Mouse (Mus musculus): ENCODE data around the gene Ntn3.
A peak's percentile ranks its signal among the peaks of the same experiment; 100 is the strongest.

Ntn3 gene

DNA sequence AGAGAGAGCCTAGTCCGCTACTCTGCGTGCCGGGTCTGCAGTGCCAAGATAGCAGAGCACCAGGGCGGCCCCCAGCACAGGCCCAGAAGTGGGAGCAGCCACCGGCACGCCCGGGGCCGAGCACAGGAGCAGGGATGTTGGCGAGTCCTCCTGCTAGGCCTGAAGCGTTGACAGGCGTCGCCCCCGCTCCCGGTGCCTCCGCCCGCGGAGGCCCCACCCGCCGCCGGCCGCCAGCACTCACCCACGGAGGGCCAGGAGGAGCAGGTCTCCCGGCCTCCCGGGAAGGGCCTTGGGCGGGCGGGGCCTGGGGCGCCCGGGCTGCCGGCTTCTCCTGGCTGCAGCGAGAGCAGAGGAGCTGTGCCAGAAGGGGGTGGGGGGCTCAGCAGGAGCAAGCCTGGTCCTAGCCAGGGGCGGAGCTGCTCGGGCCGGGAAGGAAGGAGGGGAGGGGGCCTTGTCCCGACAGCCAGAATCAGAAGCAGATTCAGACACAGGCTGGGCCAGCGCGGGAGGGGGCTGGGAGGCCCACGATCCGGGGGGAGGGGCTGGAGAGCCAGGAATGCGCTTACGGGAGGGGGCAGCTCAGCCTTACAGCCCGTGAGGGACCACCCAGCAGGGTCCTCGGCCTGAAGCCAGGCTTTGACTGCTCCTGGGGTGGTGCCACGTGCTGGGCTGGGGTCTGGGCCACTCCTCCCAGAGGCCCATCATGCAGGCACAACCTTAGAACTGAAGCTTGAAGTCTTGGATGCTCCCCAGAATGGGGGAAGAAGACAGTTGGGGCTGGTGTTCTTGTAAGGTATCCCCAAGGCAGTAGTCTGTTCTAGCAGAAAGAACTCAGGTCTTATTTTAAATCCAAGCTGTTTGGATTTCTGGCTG is at the start of gene Ntn3:
Gene Ntn3 (minus strand): TSS at position 489 of the 873 bp plus-strand sequence.
- DNase-seq (ENCODE audit: low read depth in 1 of 2, low spot score in 2 of 2): no peak

DNA sequence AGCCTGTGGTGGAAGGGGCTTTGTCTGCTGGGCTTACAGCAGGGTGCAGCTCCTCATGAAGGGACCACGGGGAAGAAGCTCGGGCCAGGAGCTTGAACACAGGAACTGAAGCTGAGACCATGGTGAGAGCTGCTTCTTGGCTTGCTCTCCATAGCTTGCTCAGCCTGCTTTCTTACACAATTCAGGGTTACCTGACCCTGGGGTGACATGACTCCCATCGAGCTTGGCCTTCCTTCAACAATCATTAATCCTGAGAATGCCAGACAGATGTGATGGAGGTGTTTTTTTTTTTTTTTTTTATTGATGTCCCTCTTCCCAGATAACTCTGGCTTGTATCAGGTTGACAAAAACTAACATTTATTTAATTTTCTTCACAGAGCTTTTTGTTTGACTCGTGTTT is 49.6 kb upstream of the Ntn3 start:
- DNase-seq (ENCODE audit: low read depth in 1 of 2, low spot score in 2 of 2): no peak

DNA sequence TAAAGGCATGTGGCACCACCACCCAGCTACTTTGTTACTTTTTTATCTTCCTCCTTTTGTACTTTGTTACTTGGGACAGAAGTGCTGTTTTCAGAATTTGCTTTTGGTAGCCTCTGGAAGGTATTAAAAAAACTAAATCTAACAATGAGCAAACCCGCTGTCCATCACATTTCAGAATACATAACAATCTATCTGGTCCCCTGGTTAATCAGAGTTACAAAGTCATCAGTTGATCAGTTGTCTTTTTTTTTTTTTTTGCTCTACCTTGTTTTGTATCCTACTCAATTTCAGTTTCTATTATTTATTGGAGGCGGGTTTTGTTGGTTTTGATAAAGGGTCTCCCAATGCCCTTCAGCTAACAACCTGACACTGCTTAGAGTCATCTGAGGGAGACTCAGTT is 43.0 kb upstream of the Ntn3 start:
- no peak for DNase-seq (ENCODE audit: low read depth in 1 of 2, low spot score in 2 of 2)

DNA sequence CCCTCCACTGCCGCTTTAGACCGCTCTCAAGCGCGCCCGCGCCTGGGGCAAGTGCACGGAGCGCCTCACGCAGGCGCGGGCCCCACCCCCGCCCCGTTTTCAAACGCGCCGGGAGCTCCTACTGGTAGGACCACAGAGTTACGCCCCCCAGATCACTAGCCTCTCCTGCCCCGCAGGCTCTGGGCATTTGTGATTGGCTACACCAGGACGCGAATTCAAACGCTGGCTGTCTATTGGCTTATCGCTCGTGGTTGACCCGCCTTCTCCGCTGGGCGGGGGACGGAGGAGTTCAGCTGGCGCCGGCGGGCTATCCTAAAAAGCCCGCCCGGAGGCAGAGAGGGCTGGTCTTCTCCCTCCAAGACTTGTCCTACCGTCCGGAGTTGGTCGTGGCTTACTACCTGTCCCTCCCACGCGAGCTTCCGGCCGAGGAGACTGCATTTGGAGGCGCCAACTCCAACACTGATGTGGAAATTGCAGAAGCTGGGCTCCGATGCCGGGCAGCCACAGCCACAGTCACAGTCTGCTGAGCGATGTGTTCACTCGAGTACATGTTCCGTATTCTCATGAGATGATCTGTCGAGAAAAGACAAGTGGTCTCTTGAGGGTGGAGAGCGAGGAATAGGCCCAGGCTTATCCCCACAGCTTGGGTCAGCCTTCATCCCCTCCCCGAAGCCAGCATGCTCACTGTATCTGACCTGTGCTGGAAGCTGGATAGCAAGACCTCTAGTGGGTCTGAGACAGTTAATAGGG is 42.2 kb upstream of the Ntn3 start, which contains the start of gene Ccnf:
Gene Ccnf (minus strand): TSS at position 165 of the 750 bp plus-strand sequence.
- DNase-seq (ENCODE audit: low read depth in 1 of 2, low spot score in 2 of 2): peak; percentile 94

DNA sequence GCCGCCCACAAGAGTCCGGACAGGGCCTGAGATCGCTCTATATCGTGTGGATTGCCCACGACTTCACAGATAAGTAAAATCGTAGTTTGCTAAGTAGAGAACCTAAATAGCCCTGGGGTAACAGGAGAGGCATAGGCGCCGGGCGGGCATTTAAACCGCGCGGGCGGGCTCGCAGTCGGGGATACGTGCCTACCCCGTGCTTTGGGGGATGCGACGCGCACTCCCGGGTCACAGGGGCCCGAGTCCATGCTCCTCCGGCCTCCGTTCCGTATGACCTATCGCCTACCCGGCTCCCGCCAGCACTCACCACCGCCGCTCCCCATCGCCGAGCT is 41.6 kb upstream of the Ntn3 start:
- no peak for DNase-seq (ENCODE audit: low read depth in 1 of 2, low spot score in 2 of 2)

DNA sequence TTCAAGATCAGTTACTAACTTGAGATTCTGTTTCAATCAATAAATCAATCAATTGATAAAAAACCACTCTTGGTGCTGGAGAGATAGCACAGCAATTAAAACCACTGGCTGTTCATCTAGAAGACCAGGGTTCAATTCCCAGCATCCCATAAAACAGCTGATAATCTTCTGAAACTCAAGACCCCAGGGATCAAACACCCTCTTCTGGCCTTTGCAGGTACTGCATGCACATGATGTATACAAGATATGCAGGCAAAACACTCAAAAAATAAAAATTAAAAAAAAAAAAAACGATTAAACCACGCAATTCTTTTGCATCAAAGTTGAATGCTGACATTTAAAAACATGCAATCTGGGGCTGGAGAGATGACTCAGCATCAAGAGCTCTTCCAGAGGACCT is 39.3 kb upstream of the Ntn3 start:
- no peak for DNase-seq (ENCODE audit: low read depth in 1 of 2, low spot score in 2 of 2)

DNA sequence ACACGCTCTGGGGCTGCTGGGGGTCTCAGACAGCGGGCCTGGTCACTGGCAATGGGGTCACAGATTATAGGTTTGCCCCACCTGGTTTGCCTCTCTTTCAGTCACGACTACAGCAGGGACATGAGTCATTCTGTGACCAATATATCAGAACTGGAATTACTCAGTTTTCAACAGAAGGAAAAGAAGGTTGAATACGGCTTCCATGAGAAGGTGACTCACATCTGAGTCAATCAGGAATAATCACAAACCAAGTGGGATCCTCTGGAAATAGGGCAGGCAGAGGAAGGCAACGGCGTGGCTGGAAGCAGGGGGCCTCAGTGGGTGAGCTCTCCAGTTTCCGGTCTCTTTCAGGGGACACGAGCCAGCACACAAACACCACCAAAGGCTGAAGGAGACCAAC is 34.7 kb upstream of the Ntn3 start:
- DNase-seq (ENCODE audit: low read depth in 1 of 2, low spot score in 2 of 2): no peak

DNA sequence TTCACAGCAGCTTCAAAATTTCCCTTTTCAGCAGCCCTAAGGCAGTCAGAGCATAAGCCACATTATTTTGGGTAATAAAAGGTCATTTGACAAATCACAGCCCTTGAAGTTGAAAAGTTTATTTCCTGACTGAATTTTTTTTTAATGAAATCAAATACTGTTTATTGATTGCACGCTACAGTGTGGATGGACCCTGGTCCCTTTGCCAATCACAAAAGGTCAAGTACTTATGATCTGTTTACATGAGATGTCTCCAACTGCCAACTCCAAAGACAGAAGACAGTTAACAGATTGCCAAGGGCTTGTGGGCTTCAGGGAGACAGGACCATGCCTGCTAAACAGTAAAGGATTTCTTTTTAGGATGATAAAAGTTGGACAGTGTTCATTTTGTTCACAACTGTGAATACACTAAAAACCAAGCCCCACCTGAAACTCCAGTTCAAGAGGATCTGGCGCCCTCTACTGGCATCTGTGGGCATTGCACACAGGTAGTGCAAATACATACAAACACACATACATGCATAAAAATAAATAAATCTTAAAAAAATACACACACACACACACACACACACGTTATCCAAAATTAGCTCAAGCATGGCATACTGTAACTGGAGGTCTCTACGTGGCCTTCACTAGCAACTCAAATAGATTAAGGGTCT is 34.1 kb upstream of the Ntn3 start:
- DNase-seq (ENCODE audit: low read depth in 1 of 2, low spot score in 2 of 2): peak in 1 of 2 experiments; percentile 42

DNA sequence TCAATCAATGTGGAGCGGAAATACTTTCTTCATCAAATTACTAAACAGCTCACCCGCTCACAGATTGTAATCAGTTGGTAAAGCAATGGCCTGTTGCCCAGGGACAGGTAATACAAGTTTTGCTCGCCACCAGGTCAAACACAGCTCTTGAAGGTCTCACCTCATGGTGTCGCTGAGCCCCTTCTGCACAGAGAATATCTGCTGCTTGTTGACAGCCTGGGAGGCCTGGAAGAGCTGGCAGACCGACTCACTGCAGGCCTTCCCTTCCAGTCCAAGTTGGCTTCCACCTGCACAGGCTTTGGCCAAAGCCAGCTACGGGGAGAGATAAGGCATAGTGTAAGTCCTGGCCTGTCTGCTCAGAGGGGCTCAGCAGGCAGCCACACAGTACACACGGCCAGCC is 27.6 kb upstream of the Ntn3 start:
- no peak for DNase-seq (ENCODE audit: low read depth in 1 of 2, low spot score in 2 of 2)

DNA sequence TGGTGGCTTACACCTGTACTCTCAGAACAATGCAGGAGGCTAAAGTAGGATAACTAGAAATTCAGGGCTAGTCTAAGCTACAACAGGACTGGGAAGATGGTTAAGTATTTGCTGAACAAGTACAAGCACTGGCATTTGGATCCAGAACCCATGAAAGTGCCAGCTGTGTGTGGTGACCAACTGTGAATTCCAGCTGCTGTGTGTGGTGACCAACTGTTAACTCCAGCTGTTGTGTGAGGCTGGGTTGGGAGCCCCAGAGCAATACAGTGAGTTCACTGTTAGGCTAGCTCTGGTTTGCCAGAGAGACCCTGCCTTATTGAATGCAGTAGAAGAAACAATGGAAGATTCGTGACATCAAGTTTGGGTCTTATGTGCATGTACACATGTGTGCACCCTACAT is 27.1 kb upstream of the Ntn3 start:
- no peak for DNase-seq (ENCODE audit: low read depth in 1 of 2, low spot score in 2 of 2)

DNA sequence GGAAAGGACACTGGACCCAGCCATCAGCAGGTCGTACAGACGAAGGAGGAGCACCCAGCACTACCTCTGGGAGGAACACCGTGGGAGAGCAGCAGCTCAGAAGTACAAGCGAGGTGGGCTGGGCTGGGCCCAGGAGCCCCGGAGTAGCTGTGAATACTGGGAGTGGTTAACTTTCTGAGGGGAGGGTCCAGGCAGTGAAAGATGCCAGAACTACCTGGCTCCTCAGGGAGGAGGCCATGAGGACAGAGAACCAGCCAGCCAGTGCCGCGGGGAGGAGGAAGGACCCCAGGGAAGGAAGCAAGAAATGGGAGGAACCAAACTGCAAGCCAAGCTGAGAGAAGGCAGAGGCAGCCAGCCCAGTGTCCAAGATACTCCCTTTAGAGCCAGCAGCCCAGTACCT is 18.6 kb upstream of the Ntn3 start:
- DNase-seq (ENCODE audit: low read depth in 1 of 2, low spot score in 2 of 2): no peak

DNA sequence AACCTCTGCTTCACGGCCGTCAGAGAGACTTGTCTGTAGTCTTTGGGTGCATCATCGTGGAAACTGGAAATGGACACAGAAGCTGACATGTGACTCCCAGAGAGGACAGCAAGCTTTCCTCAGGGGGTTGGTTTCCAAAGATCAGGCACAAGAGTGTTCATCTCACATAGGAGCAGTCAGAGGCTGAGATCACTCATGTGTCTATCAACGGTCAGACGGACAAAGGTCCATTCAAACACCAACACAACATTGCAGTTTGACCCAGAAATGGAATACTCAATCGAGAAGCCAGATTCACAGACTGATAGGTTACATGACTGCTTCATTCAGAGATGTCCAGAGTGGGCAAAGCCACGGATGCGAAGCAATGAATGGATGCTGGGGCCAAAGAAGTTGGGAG is 17.4 kb upstream of the Ntn3 start:
- no peak for DNase-seq (ENCODE audit: low read depth in 1 of 2, low spot score in 2 of 2)

DNA sequence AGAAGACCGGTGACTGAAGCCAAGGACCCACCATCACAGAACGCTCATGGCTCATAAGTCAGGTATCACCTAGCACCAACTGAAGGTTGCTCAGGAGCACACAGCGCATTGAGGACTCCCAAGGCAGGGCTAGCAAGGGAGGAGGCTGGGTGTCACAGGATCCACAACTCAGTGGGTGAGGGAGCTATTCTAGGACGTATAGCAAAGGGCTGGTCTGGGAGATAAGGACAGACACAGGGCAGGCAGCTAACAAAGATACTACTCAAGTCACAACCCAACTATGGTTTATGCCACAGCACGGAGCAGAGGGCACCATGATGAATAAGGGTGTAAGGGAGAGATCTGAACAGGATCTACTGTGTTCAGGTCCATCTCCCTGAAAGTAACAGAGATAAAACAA is 16.5 kb upstream of the Ntn3 start:
- no peak for DNase-seq (ENCODE audit: low read depth in 1 of 2, low spot score in 2 of 2)

DNA sequence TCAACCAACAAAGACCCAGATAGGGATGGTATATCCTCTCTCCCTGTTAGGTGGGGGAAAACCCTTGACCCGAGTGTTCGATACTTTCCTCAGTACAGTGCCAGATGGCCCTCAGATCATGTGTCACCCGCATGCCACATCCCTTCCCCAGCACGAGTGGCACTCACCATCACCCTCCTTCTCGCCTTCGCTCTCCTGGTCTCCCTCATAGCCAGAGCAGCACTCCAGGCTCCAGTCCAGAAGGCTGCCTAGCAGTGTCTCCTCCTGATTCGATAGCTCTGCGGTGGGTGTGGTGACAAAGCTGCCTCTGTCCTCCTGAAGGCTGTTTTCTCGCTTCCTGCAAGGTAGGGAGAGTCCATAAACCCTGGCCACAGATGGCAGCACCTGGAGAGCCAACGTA is 15.4 kb upstream of the Ntn3 start:
- no peak for DNase-seq (ENCODE audit: low read depth in 1 of 2, low spot score in 2 of 2)

DNA sequence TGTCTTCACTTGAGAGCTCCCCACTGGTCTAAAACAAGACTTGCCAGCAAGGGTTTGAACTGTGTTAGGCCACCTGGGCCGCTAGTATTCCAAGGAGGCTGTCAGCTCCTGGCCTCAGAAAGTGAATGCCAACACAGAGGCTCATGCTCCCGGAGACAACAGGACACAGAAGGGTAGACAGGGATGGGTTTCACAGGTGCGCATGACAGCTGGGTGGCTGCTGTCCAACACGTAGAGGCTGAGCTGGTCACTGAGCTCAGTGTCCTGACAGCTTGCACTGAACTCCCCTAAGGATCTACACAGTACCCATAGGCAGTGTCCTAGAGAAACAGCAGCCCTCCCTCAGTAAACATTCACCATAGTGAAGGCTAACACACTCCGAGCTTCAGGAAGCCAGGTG is 14.2 kb upstream of the Ntn3 start:
- no peak for DNase-seq (ENCODE audit: low read depth in 1 of 2, low spot score in 2 of 2)

DNA sequence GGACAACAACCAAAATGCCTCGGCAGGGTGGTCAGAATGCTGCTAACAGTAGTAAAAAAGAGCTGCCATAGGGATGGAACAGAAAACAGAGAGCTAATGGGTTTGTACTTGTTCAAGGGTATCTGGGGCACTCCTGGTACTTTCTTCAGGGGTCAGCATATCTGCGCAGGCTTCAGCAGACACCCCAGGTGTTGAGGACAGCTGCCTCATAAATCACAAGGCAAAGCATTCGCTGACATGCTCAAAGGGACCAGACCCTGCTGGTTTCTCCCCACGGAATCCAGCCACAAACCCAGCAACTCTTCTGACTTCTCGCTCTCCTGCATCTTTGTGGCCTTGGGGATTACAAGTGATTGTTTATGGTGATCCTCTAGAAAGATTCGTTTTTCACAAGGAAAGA is 13.3 kb upstream of the Ntn3 start:
- DNase-seq (ENCODE audit: low read depth in 1 of 2, low spot score in 2 of 2): no peak

DNA sequence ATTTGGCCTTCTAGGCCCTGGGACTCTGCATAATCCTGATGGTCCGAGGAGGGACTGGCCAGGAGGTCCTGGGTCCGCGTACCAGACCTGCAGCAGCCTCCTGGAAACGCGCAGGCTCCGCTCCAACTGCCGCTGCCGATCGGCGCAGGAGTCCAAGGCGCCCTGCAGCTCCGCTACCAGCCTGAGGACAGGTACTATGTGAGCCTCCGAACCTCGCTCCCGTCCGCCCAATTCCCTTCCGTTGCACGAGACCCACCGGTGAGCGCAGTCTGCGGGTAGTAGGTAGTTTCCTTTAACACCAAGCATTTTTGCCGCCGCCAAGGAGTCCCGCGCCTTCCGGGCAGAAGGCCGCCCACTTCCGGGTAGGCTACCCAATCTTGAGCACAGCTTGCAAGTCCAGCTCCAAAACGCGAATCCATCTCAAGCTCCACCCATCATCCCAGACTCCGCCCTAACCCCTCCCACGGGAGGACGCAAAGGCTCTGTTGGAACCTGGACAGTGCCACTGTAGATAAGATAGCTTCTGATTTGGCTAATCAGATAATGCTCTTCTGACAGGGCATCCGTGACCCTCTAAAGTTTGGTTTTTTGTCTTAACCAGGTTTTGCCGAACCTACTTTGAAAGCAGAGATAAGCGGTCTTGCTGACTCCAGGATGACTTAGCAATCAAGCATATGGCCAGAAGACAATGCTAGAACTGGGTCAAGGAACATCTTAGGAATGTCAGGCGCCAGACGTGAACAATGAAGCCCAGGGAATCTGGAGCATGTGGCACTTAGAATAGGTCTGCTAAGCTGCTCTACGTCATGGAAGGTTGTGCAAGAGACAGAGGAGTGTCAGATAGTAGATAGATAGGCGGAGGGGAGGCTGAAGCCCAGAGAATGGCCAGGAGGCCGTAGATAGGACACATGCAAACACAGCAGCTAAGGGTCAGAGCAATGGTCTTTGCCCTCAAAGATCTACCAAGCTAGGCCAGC is 11.4 kb upstream of the Ntn3 start, which contains the start of gene Tedc2:
Gene Tedc2 (minus strand): TSS at position 417 of the 977 bp plus-strand sequence.
- peak; percentile 79 to 89 for DNase-seq (ENCODE audit: low read depth in 1 of 2, low spot score in 2 of 2)

DNA sequence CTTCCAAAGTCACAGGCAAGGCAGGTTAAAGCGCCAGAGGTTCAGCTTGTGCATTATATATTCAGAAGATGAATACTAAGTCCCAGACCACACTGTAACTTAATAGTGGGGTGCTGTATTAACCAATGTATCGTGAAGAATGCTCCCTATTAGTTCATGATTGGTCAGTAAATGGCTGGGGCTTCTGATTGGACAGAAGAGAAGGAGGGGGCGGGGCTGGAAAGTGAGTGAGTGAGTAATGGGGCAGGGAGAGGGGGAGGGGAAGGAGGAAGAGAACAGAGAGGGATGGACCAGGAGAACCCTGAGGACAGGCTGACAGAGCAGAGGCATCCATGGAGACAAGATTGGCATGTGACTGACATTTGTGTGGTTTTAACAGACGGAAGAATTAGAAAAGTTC is 7.5 kb upstream of the Ntn3 start:
- no peak for DNase-seq (ENCODE audit: low read depth in 1 of 2, low spot score in 2 of 2)

DNA sequence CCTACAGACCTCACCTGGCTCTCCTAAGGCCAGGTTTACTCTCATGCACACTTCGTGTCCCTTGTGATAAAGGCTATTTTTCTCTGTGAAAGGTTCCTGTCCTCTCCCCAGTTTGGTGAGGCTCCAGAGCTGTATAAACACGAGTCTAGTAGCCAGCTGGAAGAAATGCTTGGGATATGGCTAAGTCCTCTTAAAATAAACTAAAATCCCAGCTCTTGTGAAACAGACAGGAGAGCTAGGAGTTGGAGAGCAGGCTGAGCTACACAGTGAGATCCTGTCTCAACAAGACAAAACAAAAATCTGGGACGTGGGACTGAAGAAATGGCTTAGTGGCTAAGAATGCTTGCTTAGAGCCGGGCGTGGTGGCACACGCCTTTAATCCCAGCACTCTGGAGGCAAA is 3.9 kb upstream of the Ntn3 start:
- DNase-seq (ENCODE audit: low read depth in 1 of 2, low spot score in 2 of 2): no peak

DNA sequence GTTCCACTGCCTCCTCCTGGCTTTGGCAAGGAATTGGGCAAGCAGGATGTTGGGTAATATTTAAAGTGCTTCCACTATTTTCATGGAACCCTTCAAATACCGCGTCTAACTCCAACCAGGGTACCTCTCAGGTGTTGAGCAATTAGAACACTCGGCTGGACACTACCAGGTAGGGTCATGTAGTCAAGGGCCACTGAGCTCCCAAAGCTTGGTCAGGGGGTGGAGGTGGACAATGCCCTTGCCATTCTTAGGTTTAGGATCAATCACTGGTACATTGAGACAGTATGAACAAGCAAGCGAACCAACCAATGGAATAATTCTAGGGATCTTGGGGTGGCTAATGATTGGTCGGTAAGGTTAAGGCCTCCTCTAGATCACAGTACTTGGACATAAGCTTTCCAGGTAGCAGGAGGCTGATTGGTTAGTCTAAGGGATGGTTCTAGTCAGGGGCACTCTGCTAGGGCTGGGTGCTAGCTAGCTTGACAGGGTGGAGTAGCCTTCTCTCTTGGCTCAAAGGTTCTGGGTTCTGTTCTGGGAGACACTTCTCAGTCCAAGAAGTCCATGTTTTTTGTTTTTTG is 3.2 kb upstream of the Ntn3 start:
- no peak for DNase-seq (ENCODE audit: low read depth in 1 of 2, low spot score in 2 of 2)
